Mouse (Mus musculus): Measurements from ENCODE around the gene Slc9a3r1. TPM values are rescaled to one million over a fixed set of nuclear protein-coding genes. Genes with fewer than 3 reads are reported as not detected.

Gene Slc9a3r1
- total and polyA plus RNA-seq, 2 experiments from 2014 or later: 53.3 to 65.4 TPM

DNA sequence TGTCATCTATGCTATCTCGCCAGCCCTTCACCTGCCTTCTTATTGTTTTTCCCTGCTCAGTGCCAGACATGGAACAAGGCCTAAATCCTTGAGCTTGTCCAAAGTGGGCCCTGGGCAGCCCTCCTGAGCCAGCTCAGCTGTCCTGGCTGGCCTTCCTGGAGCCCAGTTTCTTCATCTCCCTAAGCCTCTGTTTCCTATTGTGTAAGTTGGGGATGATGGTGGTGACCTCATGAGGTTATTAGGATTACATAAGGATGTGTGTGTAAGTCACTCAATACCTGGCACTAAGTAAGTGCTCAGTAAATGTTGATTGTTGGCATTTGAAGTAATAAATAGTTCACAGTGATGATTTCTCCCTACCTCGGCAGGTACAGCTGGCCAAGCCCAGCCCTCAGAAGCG lies 3.6 kb downstream of the Slc9a3r1 start:
- 87% methylated on average over 3 of the region's 3 CpGs for WGBS

DNA sequence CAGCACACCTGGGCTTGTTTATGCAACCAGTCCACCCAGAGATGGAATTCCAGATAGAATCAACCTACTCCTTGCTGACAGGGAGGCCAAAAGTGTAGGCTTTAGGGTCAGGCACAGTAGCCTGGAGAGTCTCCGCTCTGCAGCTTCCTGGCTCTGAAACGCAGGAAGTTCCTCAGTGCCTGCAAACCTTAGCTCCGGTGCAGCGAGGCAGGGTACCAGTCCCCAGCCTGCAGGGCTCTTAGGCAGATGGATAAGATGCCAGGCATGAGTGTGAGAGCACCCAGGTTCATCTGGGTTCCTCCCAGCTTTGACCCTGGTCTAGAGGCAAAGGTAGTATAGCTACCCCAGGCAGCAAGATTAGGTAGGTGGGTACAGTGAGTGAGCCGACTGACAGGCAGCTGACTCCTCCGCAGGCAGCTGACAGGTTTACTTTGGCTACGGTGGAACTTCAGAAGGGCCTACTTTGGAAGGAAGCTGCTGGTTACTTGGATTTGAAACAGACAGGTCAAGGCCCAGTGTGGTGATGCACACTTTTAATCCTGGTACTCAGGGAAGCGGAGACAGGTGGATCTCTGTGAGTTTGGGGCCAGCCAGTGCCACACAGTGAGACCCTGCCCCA lies 4.6 kb downstream of the Slc9a3r1 start:
- Histone ChIP-seq H3K27me3 (ENCODE audit: insufficient read depth, low read length) (peaks cover 16% of the 10 kb centered on the region), H3K4me1 (ENCODE audit: insufficient read depth, low read length) (peaks cover 2% of the 10 kb centered on the region; the same call in 1 of the 2 replicates), H3K4me3 (ENCODE audit: low read depth, low read length) (no peak overlapping the region), H3K9ac (replicated peaks; ENCODE audit: low read length, poor library complexity, severe bottlenecking) (no peak overlapping the region), H3K4me2 (ENCODE audit: low read depth, low read length, poor library complexity, severe bottlenecking) (no peak overlapping the region), H3K27ac (ENCODE audit: low read depth, low read length) (no peak overlapping the region), H3K9me3 (ENCODE audit: low read length) (no peaks in the 10 kb centered on the region), H3K36me3 (ENCODE audit: insufficient read depth, low read length) (no peaks in the 10 kb centered on the region)
- 85% methylated on average over 8 of the region's 8 CpGs for WGBS
- DNase-seq (ENCODE audit: low spot score) (no peak), ATAC-seq (ENCODE audit: low FRiP score) (no peak)
- no peak for TF ChIP-seq CTCF (IDR thresholded peaks at IDR 0.05)

More for the DNA sequence above, 3.6 kb downstream of the Slc9a3r1 start:
- H3K36me3 ChIP-seq (ENCODE audit: insufficient read depth, low read length): no peaks in the 10 kb centered on the region
- peaks cover 22% of the 10 kb centered on the region for H3K27me3 ChIP-seq (ENCODE audit: insufficient read depth, low read length)
- no peak overlapping the region for H3K27ac ChIP-seq (ENCODE audit: low read depth, low read length)
- peaks cover 4% of the 10 kb centered on the region; the same call in 1 of the 2 replicates for H3K4me1 ChIP-seq (ENCODE audit: insufficient read depth, low read length)
- no peak overlapping the region for H3K4me3 ChIP-seq (ENCODE audit: low read depth, low read length)
- DNase-seq (ENCODE audit: low spot score): no peak
- H3K4me2 ChIP-seq (ENCODE audit: low read depth, low read length, poor library complexity, severe bottlenecking): no peak overlapping the region
- TF ChIP-seq CTCF (IDR thresholded peaks at IDR 0.05): no peak
- no peaks in the 10 kb centered on the region for H3K9me3 ChIP-seq (ENCODE audit: low read length)
- H3K9ac ChIP-seq (replicated peaks; ENCODE audit: low read length, poor library complexity, severe bottlenecking): no peak overlapping the region
- ATAC-seq (ENCODE audit: low FRiP score): no peak

DNA sequence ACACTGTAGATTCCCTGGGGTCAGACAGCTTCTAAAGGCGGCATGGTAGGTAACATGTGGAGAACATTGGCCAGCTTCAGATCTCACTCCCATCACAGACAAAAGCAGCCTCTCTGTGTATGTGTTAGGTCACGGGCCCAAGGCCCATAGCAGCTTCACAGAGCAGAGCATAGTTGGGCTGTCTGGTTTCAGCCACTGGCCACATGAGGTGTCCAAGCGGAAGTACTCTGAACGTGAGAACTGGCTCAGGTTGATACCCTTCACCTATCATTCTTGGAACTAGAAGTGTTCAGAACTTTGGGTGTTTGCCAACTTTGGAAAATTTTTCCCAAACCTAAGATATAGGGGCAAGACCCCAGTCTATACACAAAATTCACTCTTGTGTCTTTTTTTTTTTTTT lies 6.3 kb downstream of the Slc9a3r1 start:
- no peak overlapping the region for H3K4me3 ChIP-seq (ENCODE audit: low read depth, low read length)
- H3K27ac ChIP-seq (ENCODE audit: low read depth, low read length): no peak overlapping the region
- no peak overlapping the region for H3K9ac ChIP-seq (replicated peaks; ENCODE audit: low read length, poor library complexity, severe bottlenecking)
- DNase-seq (ENCODE audit: low spot score) (no peak), ATAC-seq (ENCODE audit: low FRiP score) (no peak)
- H3K27me3 ChIP-seq (ENCODE audit: insufficient read depth, low read length): no peaks in the 10 kb centered on the region; the same call in 1 of the 2 replicates
- no peaks in the 10 kb centered on the region for H3K36me3 ChIP-seq (ENCODE audit: insufficient read depth, low read length)
- no peaks in the 10 kb centered on the region for H3K4me1 ChIP-seq (ENCODE audit: insufficient read depth, low read length)
- no peak overlapping the region for H3K4me2 ChIP-seq (ENCODE audit: low read depth, low read length, poor library complexity, severe bottlenecking)
- 87% methylated on average over 4 of the region's 4 CpGs for WGBS
- H3K9me3 ChIP-seq (ENCODE audit: low read length): no peaks in the 10 kb centered on the region
- no peak for TF ChIP-seq CTCF (IDR thresholded peaks at IDR 0.05)

DNA sequence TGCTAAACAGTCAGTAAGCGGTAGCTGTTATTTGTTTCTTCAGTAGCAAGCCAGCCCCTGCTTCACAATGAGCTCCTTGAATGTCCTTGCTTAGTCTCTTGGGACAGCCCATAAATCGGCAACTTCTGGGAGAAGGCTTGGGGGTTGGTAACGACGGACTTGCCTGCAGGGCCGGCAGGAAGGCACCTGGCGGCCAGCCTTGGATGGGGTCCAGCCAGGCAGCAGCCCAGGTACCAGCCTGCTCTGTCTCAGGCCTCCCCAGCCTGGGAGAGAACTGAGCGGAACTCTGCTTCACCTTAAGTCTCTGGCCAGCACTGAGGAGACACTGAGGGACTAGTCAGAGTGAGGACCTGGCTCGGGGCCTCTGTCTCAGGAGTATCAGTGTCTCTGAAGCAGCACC lies 8.0 kb downstream of the Slc9a3r1 start:
- H3K4me2 ChIP-seq (ENCODE audit: low read depth, low read length, poor library complexity, severe bottlenecking): no peak overlapping the region
- peaks cover 3% of the 10 kb centered on the region; the same call in 1 of the 2 replicates for H3K4me1 ChIP-seq (ENCODE audit: insufficient read depth, low read length)
- no peak for TF ChIP-seq CTCF (IDR thresholded peaks at IDR 0.05)
- H3K36me3 ChIP-seq (ENCODE audit: insufficient read depth, low read length): no peaks in the 10 kb centered on the region
- H3K9me3 ChIP-seq (ENCODE audit: low read length): no peaks in the 10 kb centered on the region
- no peak overlapping the region for H3K4me3 ChIP-seq (ENCODE audit: low read depth, low read length)
- no peak overlapping the region for H3K9ac ChIP-seq (replicated peaks; ENCODE audit: low read length, poor library complexity, severe bottlenecking)
- DNase-seq (ENCODE audit: low spot score) (no peak), ATAC-seq (ENCODE audit: low FRiP score) (no peak)
- no peak overlapping the region for H3K27ac ChIP-seq (ENCODE audit: low read depth, low read length)
- H3K27me3 ChIP-seq (ENCODE audit: insufficient read depth, low read length): peaks cover 3% of the 10 kb centered on the region; the same call in 1 of the 2 replicates
- WGBS: 48% methylated on average over 8 of the region's 8 CpGs

DNA sequence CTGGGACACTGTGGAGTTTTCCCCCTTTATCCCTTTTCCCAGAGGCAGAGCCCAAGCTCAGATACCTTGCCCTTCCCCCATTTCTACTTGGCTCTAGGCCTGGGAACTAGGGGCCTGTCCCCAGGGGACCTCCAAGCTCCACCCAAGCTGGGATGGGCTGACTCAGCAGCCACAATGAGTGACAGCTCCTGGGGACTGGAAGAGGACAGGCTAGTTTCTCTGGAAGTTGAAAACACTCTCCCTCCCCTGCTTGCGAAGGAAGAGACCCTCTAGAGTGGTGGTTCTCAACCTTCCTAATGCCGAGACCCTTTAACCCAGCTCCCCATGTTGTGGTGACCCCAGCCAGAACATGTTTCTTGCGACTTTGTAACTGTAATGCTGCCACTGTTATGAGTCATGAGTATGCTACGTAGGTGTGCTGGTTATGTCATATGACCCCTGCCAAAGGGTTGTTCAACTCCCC lies 9.7 kb downstream of the Slc9a3r1 start:
- H3K9ac ChIP-seq (replicated peaks; ENCODE audit: low read length, poor library complexity, severe bottlenecking): no peak overlapping the region
- TF ChIP-seq CTCF (IDR thresholded peaks at IDR 0.05): no peak
- no peak overlapping the region for H3K27ac ChIP-seq (ENCODE audit: low read depth, low read length)
- ATAC-seq (ENCODE audit: low FRiP score) (no peak), DNase-seq (ENCODE audit: low spot score) (peak; percentile 70)
- no peak overlapping the region for H3K4me3 ChIP-seq (ENCODE audit: low read depth, low read length)
- H3K4me1 ChIP-seq (ENCODE audit: insufficient read depth, low read length): peaks cover 3% of the 10 kb centered on the region; the same call in 1 of the 2 replicates
- H3K4me2 ChIP-seq (ENCODE audit: low read depth, low read length, poor library complexity, severe bottlenecking): no peak overlapping the region
- no peaks in the 10 kb centered on the region for H3K36me3 ChIP-seq (ENCODE audit: insufficient read depth, low read length)
- H3K9me3 ChIP-seq (ENCODE audit: low read length): no peaks in the 10 kb centered on the region
- 28% methylated on average over 4 of the region's 4 CpGs for WGBS
- peaks cover 3% of the 10 kb centered on the region; the same call in 1 of the 2 replicates for H3K27me3 ChIP-seq (ENCODE audit: insufficient read depth, low read length)

DNA sequence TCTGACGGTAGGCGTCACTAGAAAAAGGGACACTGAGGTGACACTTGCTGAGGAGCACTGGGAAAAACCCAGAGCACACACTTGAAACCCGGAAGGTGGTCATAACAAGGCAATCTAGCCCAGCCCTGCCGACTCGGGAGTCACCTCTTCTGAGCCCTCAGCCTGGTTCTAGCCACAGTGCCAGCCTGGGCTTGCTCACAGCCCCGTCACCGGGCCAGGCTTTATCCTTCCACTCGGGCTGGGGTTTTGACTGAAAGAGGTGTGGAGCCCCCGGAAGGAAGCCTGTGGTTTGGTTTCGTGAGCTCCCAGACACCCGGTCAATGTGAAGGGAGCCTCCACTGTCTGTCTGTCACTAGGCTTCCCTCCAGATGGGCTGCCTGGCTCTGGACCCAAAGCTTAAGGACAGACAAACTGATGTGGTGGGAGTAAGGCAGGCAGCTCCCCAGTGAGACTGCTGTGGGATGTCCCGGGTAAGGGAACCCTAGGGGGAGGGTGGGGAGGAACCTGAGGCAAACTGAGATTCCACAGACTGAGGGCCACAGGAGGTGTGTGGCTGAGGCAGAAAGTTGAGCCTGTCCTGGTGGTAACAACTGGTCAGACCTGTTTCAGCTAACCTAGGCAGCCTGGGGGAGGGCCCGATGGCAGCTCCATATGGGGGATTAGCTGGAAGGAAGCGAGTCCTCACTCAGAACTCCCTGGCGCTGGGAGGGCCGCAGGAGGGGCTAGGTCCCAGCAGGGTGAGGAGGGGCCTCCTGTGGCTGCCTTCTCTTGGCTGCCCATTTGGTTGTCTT lies 10.6 kb downstream of the Slc9a3r1 start:
- Histone ChIP-seq H3K27ac (ENCODE audit: low read depth, low read length) (no peak overlapping the region), H3K4me3 (ENCODE audit: low read depth, low read length) (no peak overlapping the region), H3K4me2 (ENCODE audit: low read depth, low read length, poor library complexity, severe bottlenecking) (no peak overlapping the region), H3K36me3 (ENCODE audit: insufficient read depth, low read length) (no peaks in the 10 kb centered on the region), H3K27me3 (ENCODE audit: insufficient read depth, low read length) (peaks cover 3% of the 10 kb centered on the region; the same call in 1 of the 2 replicates), H3K9me3 (ENCODE audit: low read length) (no peaks in the 10 kb centered on the region), H3K4me1 (ENCODE audit: insufficient read depth, low read length) (peaks cover 3% of the 10 kb centered on the region; the same call in 1 of the 2 replicates), H3K9ac (replicated peaks; ENCODE audit: low read length, poor library complexity, severe bottlenecking) (no peak overlapping the region)
- no peak for TF ChIP-seq CTCF (IDR thresholded peaks at IDR 0.05)
- no peak for DNase-seq (ENCODE audit: low spot score)
- 23% methylated on average over 16 of the region's 16 CpGs for WGBS
- ATAC-seq (ENCODE audit: low FRiP score): no peak

Data from midbrain, postnatal 0 days (tissue).